Mouse (Mus musculus) C2C12 (cell line): ENCODE data around the gene Nck2. TPM values are rescaled to one million over a fixed set of nuclear protein-coding genes. Genes with fewer than 3 reads are reported as not detected.

ENCODE experiments used
- H3K27me3 ChIP-seq: one replicate; pipeline ENCODE4 v1.6.1; 2011; ENCODE audit not compliant: control insufficient read depth, insufficient read depth, insufficient read length
- H3K36me3 ChIP-seq: one replicate; pipeline ENCODE4 v1.6.1; 2011; ENCODE audit not compliant: control insufficient read depth, insufficient read depth
- H3K4me3 ChIP-seq: one replicate; pipeline ENCODE4 v1.5.1; 2011; ENCODE audit warnings: mild to moderate bottlenecking, control low read depth; ENCODE audit not compliant: poor library complexity, insufficient read depth, severe bottlenecking
- H3K79me2 ChIP-seq: one replicate; pipeline ENCODE4 v1.6.1; 2011; ENCODE audit not compliant: control insufficient read depth, insufficient read depth
- H3K79me3 ChIP-seq: one replicate; pipeline ENCODE4 v1.6.1; 2011; ENCODE audit warnings: low read depth, control low read depth
- H3ac ChIP-seq: one replicate; pipeline ENCODE3; 2011; ENCODE audit warnings: low read depth; ENCODE audit not compliant: control insufficient read depth, insufficient read length
- CEBPB ChIP-seq: IDR thresholded peaks from one replicate; pipeline ENCODE4 v1.6.1; 2011; ENCODE audit warnings: low read depth, mild to moderate bottlenecking, control low read depth, moderate library complexity
- CTCF ChIP-seq: IDR thresholded peaks from one replicate; pipeline ENCODE4 v1.5.1; 2011; ENCODE audit not compliant: control insufficient read depth, insufficient read depth, insufficient read length
- FOSL1 ChIP-seq: IDR thresholded peaks from one replicate; pipeline ENCODE4 v1.8.0; 2011; ENCODE audit warnings: mild to moderate bottlenecking, low read length; ENCODE audit not compliant: poor library complexity, insufficient read depth, severe bottlenecking
- MAX ChIP-seq: IDR thresholded peaks from one replicate; pipeline ENCODE4 v1.6.1; 2011; ENCODE audit warnings: mild to moderate bottlenecking, control low read depth
- MYOD1 ChIP-seq: IDR thresholded peaks from one replicate; pipeline ENCODE4 v1.6.1; 2011; ENCODE audit warnings: low read depth; ENCODE audit not compliant: control insufficient read depth, insufficient read length
- MYOG ChIP-seq: IDR thresholded peaks from one replicate; pipeline ENCODE4 v1.6.1; 2011; ENCODE audit not compliant: control insufficient read depth, insufficient read length; ENCODE audit errors: extremely low read depth
- USF1 ChIP-seq: IDR thresholded peaks from one replicate; pipeline ENCODE4 v1.6.1; 2011; ENCODE audit warnings: low read depth, mild to moderate bottlenecking, control low read depth, moderate library complexity
- polyA plus RNA-seq: library from polyadenylated mRNA; unstranded; fragments of >200 nt; fragmentation: generic; extraction: Trizol; gene quantifications from one replicate; pipeline ENCODE4 v1.2.1, GENCODE M21; 2012; ENCODE audit warnings: missing spikeins

Nck2 gene
- polyA plus RNA-seq, 1 experiment, result 18.0 TPM

GRCm38 (mm10) chr1:43453683-43454082, 9.3 kb downstream of the Nck2 start:
- H3K36me3 ChIP-seq, result peaks cover 3% of the 10 kb centered on the region
- H3K27me3 ChIP-seq, result no peaks in the 10 kb centered on the region
- TF ChIP-seq CTCF (no peak), MYOG (no peak), MAX (no peak), FOSL1 (no peak), USF1 (no peak), CEBPB (no peak), MYOD1 (no peak)
- H3K79me2 ChIP-seq, result peaks cover 97% of the 10 kb centered on the region
- no peak overlapping the region for H3K4me3 ChIP-seq
- H3K79me3 ChIP-seq, result peaks cover 60% of the 10 kb centered on the region
- H3ac ChIP-seq, result no peak overlapping the region

DNA sequence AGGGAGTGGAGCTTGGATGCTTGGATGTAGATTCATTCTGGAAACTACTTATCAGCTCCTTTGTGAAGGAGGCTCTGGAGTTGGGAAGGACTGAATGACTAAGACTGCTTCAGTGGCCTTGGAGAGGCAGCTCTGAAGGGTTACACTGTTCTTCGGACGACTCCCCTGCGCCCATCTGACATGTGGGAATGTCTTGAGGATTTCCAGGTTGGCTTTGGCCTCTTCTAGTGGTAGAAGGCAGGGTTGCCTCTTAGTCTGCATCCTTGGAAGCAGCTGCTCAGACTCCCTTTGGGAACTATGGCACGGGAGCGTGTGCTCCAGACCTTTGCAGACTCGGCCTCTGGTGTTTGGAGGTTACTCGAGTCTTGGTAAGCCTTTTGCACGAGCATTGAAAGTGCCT, 10.4 kb downstream of the Nck2 start:
- H3K4me3 ChIP-seq, result no peak overlapping the region
- TF ChIP-seq MYOD1 (no peak), CTCF (no peak), FOSL1 (no peak), CEBPB (no peak), USF1 (no peak), MYOG (no peak), MAX (no peak)

DNA sequence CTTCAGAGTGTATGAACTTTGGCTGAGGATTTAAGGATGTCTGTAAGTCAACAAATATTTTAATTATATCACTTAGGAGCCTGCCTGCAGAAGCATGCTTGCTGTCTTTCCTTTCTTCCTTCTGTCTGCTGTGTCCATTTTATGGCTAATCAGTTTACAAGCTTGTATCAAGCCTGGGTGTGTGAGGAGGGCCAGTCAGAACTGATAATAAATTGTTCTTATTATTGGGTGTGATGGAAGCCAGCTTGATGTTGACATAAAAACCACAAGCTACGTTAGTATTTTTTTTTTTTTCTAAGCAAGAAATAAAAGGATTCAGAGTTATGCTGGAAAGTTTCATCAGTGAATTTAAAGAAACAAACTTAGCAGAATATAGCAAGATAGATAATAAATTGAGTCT, 10.8 kb downstream of the Nck2 start:
- Histone ChIP-seq H3K36me3 (no peaks in the 10 kb centered on the region), H3K27me3 (no peaks in the 10 kb centered on the region), H3K4me3 (no peak overlapping the region), H3ac (no peak overlapping the region), H3K79me2 (peaks cover 95% of the 10 kb centered on the region), H3K79me3 (peaks cover 54% of the 10 kb centered on the region)
- TF ChIP-seq USF1 (no peak), MYOG (no peak), FOSL1 (no peak), MYOD1 (no peak), CEBPB (no peak), MAX (no peak), CTCF (no peak)

More for the DNA sequence above, 10.4 kb downstream of the Nck2 start:
- H3K27me3 ChIP-seq, result no peaks in the 10 kb centered on the region
- no peak overlapping the region for H3ac ChIP-seq
- peaks cover 54% of the 10 kb centered on the region for H3K79me3 ChIP-seq
- H3K79me2 ChIP-seq, result peaks cover 95% of the 10 kb centered on the region
- no peaks in the 10 kb centered on the region for H3K36me3 ChIP-seq

DNA sequence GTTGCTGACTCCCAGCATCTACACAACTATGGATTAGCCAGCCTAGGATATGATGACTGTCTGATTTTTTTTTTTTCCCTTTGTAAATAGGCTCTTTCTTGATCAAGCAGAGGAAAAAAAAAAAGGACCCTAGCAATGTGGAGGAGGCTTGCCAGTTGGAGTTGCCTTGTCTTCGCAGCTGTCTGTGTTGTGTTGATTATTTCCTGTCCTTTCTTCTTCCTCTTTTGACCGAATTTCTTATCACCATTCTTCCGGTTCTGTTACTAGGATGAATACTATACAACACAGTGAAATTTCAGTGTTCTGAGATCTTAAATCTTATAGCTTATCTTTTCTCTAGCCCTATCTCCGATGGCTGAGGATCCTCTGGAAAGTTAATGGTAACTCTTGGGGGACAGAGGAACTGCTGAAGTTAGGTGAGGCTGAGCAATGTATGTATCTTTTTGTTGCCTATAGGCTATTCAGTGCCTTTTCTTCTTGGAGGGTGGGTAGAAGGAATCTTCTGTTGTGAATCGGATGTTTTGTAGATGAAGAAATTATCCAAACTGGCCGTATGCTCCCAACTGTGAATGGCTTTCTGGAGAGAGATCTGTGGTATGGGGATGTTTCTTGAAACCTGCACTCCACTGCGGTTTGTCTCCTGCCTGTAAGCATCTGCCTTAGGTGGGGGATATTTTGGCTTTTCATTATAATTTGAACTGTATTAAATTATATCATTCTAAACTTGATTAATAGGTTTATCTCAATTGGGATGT, 12.8 kb downstream of the Nck2 start:
- Histone ChIP-seq H3ac (no peak overlapping the region), H3K4me3 (no peak overlapping the region), H3K79me2 (peaks cover 95% of the 10 kb centered on the region), H3K79me3 (peaks cover 52% of the 10 kb centered on the region), H3K36me3 (no peaks in the 10 kb centered on the region), H3K27me3 (no peaks in the 10 kb centered on the region)
- no peak for TF ChIP-seq MYOD1
- no peak for TF ChIP-seq FOSL1
- TF ChIP-seq USF1, result no peak
- TF ChIP-seq MAX, result no peak
- no peak for TF ChIP-seq CEBPB
- TF ChIP-seq MYOG, result no peak
- TF ChIP-seq CTCF, result no peak

DNA sequence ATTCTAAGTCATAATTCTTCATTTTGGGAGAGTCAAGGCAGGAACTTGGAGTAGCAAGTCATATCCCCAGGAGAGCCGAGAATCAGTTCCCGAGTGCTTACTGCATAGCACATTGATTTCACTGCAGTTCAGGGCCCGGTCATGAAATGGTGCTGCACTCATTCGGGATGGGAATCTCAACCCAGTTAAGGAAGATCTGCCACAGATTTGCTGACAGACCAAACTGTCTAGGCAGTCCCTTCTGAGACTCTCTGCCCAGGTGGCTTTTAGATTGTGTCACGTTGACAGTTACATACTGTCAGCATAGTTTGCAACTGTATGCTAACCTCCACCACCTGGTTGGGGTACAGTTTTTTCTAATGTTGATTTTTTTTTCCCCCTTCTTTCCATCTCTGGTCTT, 16.1 kb downstream of the Nck2 start:
- TF ChIP-seq CTCF, result no peak
- TF ChIP-seq USF1, result no peak
- TF ChIP-seq FOSL1, result no peak
- TF ChIP-seq MYOG, result no peak
- no peak for TF ChIP-seq CEBPB
- TF ChIP-seq MAX, result no peak
- no peak for TF ChIP-seq MYOD1
- peaks cover 60% of the 10 kb centered on the region for H3K79me3 ChIP-seq
- H3K79me2 ChIP-seq, result peaks cover 95% of the 10 kb centered on the region
- no peaks in the 10 kb centered on the region for H3K36me3 ChIP-seq
- H3K4me3 ChIP-seq, result no peak overlapping the region
- H3ac ChIP-seq, result no peak overlapping the region
- H3K27me3 ChIP-seq, result no peaks in the 10 kb centered on the region
